Mouse (Mus musculus) left cerebral cortex, adult 2 months (tissue): ENCODE results near the gene P2ry14. TPM values are rescaled to one million over a fixed set of nuclear protein-coding genes. Genes with fewer than 3 reads are reported as not detected.
"Not testable (repeated sequence)": the region's sequence is repeated elsewhere in the genome, so short reads cannot be mapped to it uniquely, and the experiment has no call there.

Source experiments
- DNase-seq, 2 experiments: peaks; one replicate each; pipeline ENCODE4 v3.0.0; 2021 to 2022; ENCODE audit warnings: low spot score in 2 of 2, mixed read lengths in 1 of 2; ENCODE audit errors: extremely low spot score in 1 of 2
- H3K27ac ChIP-seq: fragments of 200-600 bp; 2 replicates; pipeline ENCODE4 v1.8.1; 2022
- H3K4me3 ChIP-seq: fragments of 200-600 bp; 2 replicates; pipeline ENCODE4 v1.8.1; 2022
- CTCF ChIP-seq: fragments of 200-600 bp; IDR thresholded peaks from 2 replicates; pipeline ENCODE4 v1.8.1; 2022; ENCODE audit warnings: antibody characterized with exemption, mild to moderate bottlenecking, moderate library complexity
- intact Hi-C: fragments of 180-260 bp; cut with DNase I; formaldehyde crosslinking; loops from one replicate; pipeline ENCODE4 v1.15.1; 2025
- total RNA-seq, 2 experiments: library from RNA; stranded (reverse); gene quantifications; 2 replicates each; pipeline ENCODE4 v1.2.3; 2021

P2ry14 gene
- total RNA-seq, 2 experiments from 2014 or later: 2.9 to 3.5 TPM

GRCm38 (mm10) chr3:59121780-59122449 lies 31.5 kb downstream of the P2ry14 start:
- TF ChIP-seq CTCF: no peak
- intact Hi-C loops: loop anchor here (2.0 to 5.0 kb wide), 3 partner anchors 47 to 935 kb away; no protein-coding TSS in a partner anchor
- no peak overlapping the region for H3K27ac ChIP-seq
- DNase-seq: no peak
- H3K4me3 ChIP-seq: no peak overlapping the region

- H3K4me3 ChIP-seq: no peak overlapping the region
- DNase-seq: no peak
- intact Hi-C loops: loop anchor here (2.0 to 5.0 kb wide), 3 partner anchors 48 to 936 kb away; no protein-coding TSS in a partner anchor
- no peak overlapping the region for H3K27ac ChIP-seq
- no peak for TF ChIP-seq CTCF
These were observed 32.2 kb downstream of the P2ry14 start for GRCm38 (mm10) chr3:59121067-59121730.

GRCm38 (mm10) chr3:59113973-59114517 lies 39.4 kb downstream of the P2ry14 start:
- intact Hi-C loops: no loop called here
- no peak for TF ChIP-seq CTCF
- no peak overlapping the region for H3K4me3 ChIP-seq
- H3K27ac ChIP-seq: no peak overlapping the region
- DNase-seq: no peak

- H3K4me3 ChIP-seq, DNase-seq, intact Hi-C loops, H3K27ac ChIP-seq: not testable (repeated sequence)
These were observed 40.1 kb downstream of the P2ry14 start for GRCm38 (mm10) chr3:59113291-59113690.

- H3K4me3 ChIP-seq: no peak overlapping the region
- no peak for TF ChIP-seq CTCF
- intact Hi-C loops: no loop called here
- H3K27ac ChIP-seq: no peak overlapping the region
- DNase-seq: no peak
These were observed 41.5 kb downstream of the P2ry14 start for GRCm38 (mm10) chr3:59111944-59112343.

- intact Hi-C loops, DNase-seq, H3K27ac ChIP-seq, H3K4me3 ChIP-seq: not testable (repeated sequence)
These were observed 43.6 kb downstream of the P2ry14 start for GRCm38 (mm10) chr3:59109834-59110233.

- Histone ChIP-seq H3K4me3 (no peak overlapping the region), H3K27ac (no peak overlapping the region)
- intact Hi-C loops: no loop called here
- DNase-seq: no peak
- TF ChIP-seq CTCF: no peak
These were observed 46.0 kb downstream of the P2ry14 start for GRCm38 (mm10) chr3:59107439-59107838.

GRCm38 (mm10) chr3:59104462-59104861 lies 49.0 kb downstream of the P2ry14 start:
- intact Hi-C loops: no loop called here
- Histone ChIP-seq H3K4me3 (no peak overlapping the region), H3K27ac (no peak overlapping the region)
- DNase-seq: no peak
- TF ChIP-seq CTCF: no peak

- Histone ChIP-seq H3K4me3 (no peak overlapping the region), H3K27ac (no peak overlapping the region)
- DNase-seq: no peak
- no peak for TF ChIP-seq CTCF
- intact Hi-C loops: no loop called here
These were observed 51.3 kb downstream of the P2ry14 start for GRCm38 (mm10) chr3:59102146-59102545.

GRCm38 (mm10) chr3:59101218-59101986 lies 52.0 kb downstream of the P2ry14 start, which contains the start of gene Gpr171:
Gene Gpr171, minus strand, starts transcription at chr3:59101821.
- TF ChIP-seq CTCF: no peak
- Histone ChIP-seq H3K4me3 (no peak within 1 kb of the TSS), H3K27ac (no peak within 1 kb of the TSS)
- DNase-seq: no peak
- intact Hi-C loops: no loop called here

- no peak for DNase-seq
- H3K4me3 ChIP-seq: no peak overlapping the region
- H3K27ac ChIP-seq: no peak overlapping the region
- intact Hi-C loops: no loop called here
- TF ChIP-seq CTCF: no peak
These were observed 54.9 kb downstream of the P2ry14 start for GRCm38 (mm10) chr3:59098540-59098939.

- intact Hi-C loops: no loop called here
- no peak for TF ChIP-seq CTCF
- Histone ChIP-seq H3K27ac (no peak overlapping the region), H3K4me3 (no peak overlapping the region)
- DNase-seq: no peak
These were observed 56.0 kb downstream of the P2ry14 start for GRCm38 (mm10) chr3:59097421-59097820.
